Mouse (Mus musculus): ENCODE measurements around the gene Syn3.

DNA sequence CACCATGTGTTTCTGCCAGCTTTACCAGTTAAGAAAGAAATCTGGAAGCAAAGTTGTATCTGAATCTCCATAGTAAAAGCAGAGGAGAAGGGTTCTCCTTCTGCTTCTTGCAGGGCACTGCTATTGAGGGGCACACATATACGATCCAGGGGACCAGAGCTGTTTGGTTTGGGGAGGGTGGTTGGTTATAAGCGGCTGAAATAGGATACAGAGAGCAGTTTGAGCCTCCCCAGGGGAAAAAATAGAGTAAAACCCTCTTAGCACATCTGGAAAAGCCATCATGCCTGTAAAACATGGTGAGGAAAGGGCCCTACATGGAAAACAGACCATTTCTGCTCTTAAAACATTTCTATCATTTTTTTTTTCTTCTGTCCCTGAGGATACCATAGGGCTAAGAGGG is 220.2 kb downstream of the Syn3 start:
- TF ChIP-seq POLR2A (IDR thresholded peaks at IDR 0.05; ENCODE audit: insufficient read depth, low read length) (no peak), CTCF (IDR thresholded peaks at IDR 0.05; ENCODE audit: low read depth, low read length) (no peak), EP300 (IDR thresholded peaks at IDR 0.05; ENCODE audit: insufficient read depth, low read depth, low read length) (no peak)

Data from ES-Bruce4 (cell line).